Mouse (Mus musculus): ENCODE measurements around the gene Ptpn1.

GRCm38 (mm10) chr2:167933397-167933796 is 1.5 kb downstream of the Ptpn1 start:
- no peak for TF ChIP-seq CTCF (IDR thresholded peaks at IDR 0.05; ENCODE audit: low read depth, low read length)
- no peak for TF ChIP-seq POLR2A (IDR thresholded peaks at IDR 0.05; ENCODE audit: extremely low read depth, insufficient read depth, low read length)

Data from liver, adult 2 months (tissue).